Mouse (Mus musculus): ENCODE results near the gene Usp54. TPM values are rescaled to one million over a fixed set of nuclear protein-coding genes. Genes with fewer than 3 reads are reported as not detected.

Gene Usp54
- polyA plus RNA-seq, 1 experiment, result 14.4 TPM

DNA sequence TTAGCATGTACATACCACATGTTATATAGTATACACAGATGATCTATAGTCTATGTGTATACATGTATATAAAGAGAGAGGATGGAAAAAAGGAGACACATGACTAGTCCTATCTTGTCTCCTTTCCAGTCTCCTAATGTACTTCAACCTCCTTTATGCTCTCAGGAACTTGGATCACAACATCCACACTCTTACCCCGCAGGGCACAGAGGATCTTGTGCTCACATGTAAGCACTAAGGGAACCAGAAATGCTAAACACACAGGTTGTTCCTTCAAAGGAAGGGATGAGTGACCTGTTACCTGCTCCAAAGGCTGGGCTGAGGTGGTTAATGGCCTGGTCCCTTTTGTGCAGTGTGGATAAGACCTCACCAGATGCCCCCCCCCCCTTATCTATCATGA lies 28.0 kb downstream of the Usp54 start:
- Histone ChIP-seq H3K27me3 (ENCODE audit: control insufficient read depth, insufficient read depth, low read length) (no peaks in the 10 kb centered on the region), H3K27ac (ENCODE audit: control insufficient read depth, insufficient read depth, low read depth, low read length) (no peak overlapping the region), H3K4me1 (ENCODE audit: control insufficient read depth, insufficient read depth, low read length) (peaks cover 3% of the 10 kb centered on the region; the same call in 1 of the 2 replicates), H3K36me3 (ENCODE audit: control insufficient read depth, insufficient read depth, low read length) (no peaks in the 10 kb centered on the region), H3K4me3 (ENCODE audit: control insufficient read depth, low read depth, low read length) (no peak overlapping the region)
- no peak for TF ChIP-seq CTCF (IDR thresholded peaks at IDR 0.05; ENCODE audit: control insufficient read depth, insufficient read depth, insufficient replicate concordance, low read depth, low read length)
- no peak for TF ChIP-seq POLR2A (IDR thresholded peaks at IDR 0.05; ENCODE audit: control insufficient read depth, low read depth, low read length)

- H3K27me3 ChIP-seq (ENCODE audit: control insufficient read depth, insufficient read depth, low read length), result no peaks in the 10 kb centered on the region
- H3K4me1 ChIP-seq (ENCODE audit: control insufficient read depth, insufficient read depth, low read length), result peaks cover 3% of the 10 kb centered on the region; the same call in 1 of the 2 replicates
- H3K4me3 ChIP-seq (ENCODE audit: control insufficient read depth, low read depth, low read length), result no peak overlapping the region
- TF ChIP-seq CTCF (IDR thresholded peaks at IDR 0.05; ENCODE audit: control insufficient read depth, insufficient read depth, insufficient replicate concordance, low read depth, low read length) (no peak), POLR2A (IDR thresholded peaks at IDR 0.05; ENCODE audit: control insufficient read depth, low read depth, low read length) (no peak)
- peaks cover 1% of the 10 kb centered on the region; the same call in 1 of the 2 replicates for H3K36me3 ChIP-seq (ENCODE audit: control insufficient read depth, insufficient read depth, low read length)
- H3K27ac ChIP-seq (ENCODE audit: control insufficient read depth, insufficient read depth, low read depth, low read length), result no peak overlapping the region
Observed at GRCm38 (mm10) chr14:20610146-20610545, 30.7 kb downstream of the Usp54 start.

GRCm38 (mm10) chr14:20609519-20609918 lies 31.3 kb downstream of the Usp54 start:
- Histone ChIP-seq H3K27ac (ENCODE audit: control insufficient read depth, insufficient read depth, low read depth, low read length) (no peak overlapping the region), H3K4me1 (ENCODE audit: control insufficient read depth, insufficient read depth, low read length) (peaks cover 3% of the 10 kb centered on the region; the same call in 1 of the 2 replicates), H3K4me3 (ENCODE audit: control insufficient read depth, low read depth, low read length) (no peak overlapping the region), H3K27me3 (ENCODE audit: control insufficient read depth, insufficient read depth, low read length) (no peaks in the 10 kb centered on the region), H3K36me3 (ENCODE audit: control insufficient read depth, insufficient read depth, low read length) (peaks cover 1% of the 10 kb centered on the region; the same call in 1 of the 2 replicates)
- TF ChIP-seq CTCF (IDR thresholded peaks at IDR 0.05; ENCODE audit: control insufficient read depth, insufficient read depth, insufficient replicate concordance, low read depth, low read length) (no peak), POLR2A (IDR thresholded peaks at IDR 0.05; ENCODE audit: control insufficient read depth, low read depth, low read length) (no peak)

- Histone ChIP-seq H3K27me3 (ENCODE audit: control insufficient read depth, insufficient read depth, low read length) (no peaks in the 10 kb centered on the region), H3K4me3 (ENCODE audit: control insufficient read depth, low read depth, low read length) (no peak overlapping the region), H3K4me1 (ENCODE audit: control insufficient read depth, insufficient read depth, low read length) (no peaks in the 10 kb centered on the region; the same call in 1 of the 2 replicates), H3K27ac (ENCODE audit: control insufficient read depth, insufficient read depth, low read depth, low read length) (peak overlapping the region; percentile 19), H3K36me3 (ENCODE audit: control insufficient read depth, insufficient read depth, low read length) (peaks cover 1% of the 10 kb centered on the region; the same call in 1 of the 2 replicates)
- TF ChIP-seq CTCF (IDR thresholded peaks at IDR 0.05; ENCODE audit: control insufficient read depth, insufficient read depth, insufficient replicate concordance, low read depth, low read length) (no peak), POLR2A (IDR thresholded peaks at IDR 0.05; ENCODE audit: control insufficient read depth, low read depth, low read length) (no peak)
Observed at GRCm38 (mm10) chr14:20607396-20608126, 33.3 kb downstream of the Usp54 start.

DNA sequence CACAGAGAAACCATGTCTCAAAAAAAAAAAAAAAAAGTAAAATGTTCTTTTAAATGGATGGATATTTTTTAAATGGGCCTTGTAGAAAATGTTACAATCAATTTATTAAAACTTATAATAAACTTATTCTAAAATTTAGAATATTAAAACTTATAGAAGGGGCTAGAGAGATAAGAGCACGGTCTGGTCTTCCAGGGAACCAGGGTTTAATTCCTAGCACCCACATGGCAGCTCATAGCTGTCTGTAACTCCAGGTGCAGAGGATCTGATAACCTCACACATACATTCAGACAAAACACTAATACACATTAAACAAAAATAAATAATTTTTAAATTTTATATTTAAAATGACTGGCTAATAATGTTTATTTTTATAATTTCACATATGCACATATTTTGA lies 39.6 kb downstream of the Usp54 start:
- Histone ChIP-seq H3K27me3 (ENCODE audit: control insufficient read depth, insufficient read depth, low read length) (no peaks in the 10 kb centered on the region), H3K4me3 (ENCODE audit: control insufficient read depth, low read depth, low read length) (no peak overlapping the region), H3K4me1 (ENCODE audit: control insufficient read depth, insufficient read depth, low read length) (no peaks in the 10 kb centered on the region), H3K27ac (ENCODE audit: control insufficient read depth, insufficient read depth, low read depth, low read length) (no peak overlapping the region), H3K36me3 (ENCODE audit: control insufficient read depth, insufficient read depth, low read length) (no peaks in the 10 kb centered on the region)
- no peak for TF ChIP-seq CTCF (IDR thresholded peaks at IDR 0.05; ENCODE audit: control insufficient read depth, insufficient read depth, insufficient replicate concordance, low read depth, low read length)
- TF ChIP-seq POLR2A (IDR thresholded peaks at IDR 0.05; ENCODE audit: control insufficient read depth, low read depth, low read length), result no peak

- TF ChIP-seq CTCF (IDR thresholded peaks at IDR 0.05; ENCODE audit: control insufficient read depth, insufficient read depth, insufficient replicate concordance, low read depth, low read length) (no peak), POLR2A (IDR thresholded peaks at IDR 0.05; ENCODE audit: control insufficient read depth, low read depth, low read length) (no peak)
- Histone ChIP-seq H3K36me3 (ENCODE audit: control insufficient read depth, insufficient read depth, low read length) (no peaks in the 10 kb centered on the region), H3K27me3 (ENCODE audit: control insufficient read depth, insufficient read depth, low read length) (no peaks in the 10 kb centered on the region), H3K4me3 (ENCODE audit: control insufficient read depth, low read depth, low read length) (no peak overlapping the region), H3K27ac (ENCODE audit: control insufficient read depth, insufficient read depth, low read depth, low read length) (no peak overlapping the region), H3K4me1 (ENCODE audit: control insufficient read depth, insufficient read depth, low read length) (no peaks in the 10 kb centered on the region)
Observed at GRCm38 (mm10) chr14:20600203-20600602, 40.7 kb downstream of the Usp54 start.

- no peaks in the 10 kb centered on the region for H3K36me3 ChIP-seq (ENCODE audit: control insufficient read depth, insufficient read depth, low read length)
- no peak overlapping the region for H3K27ac ChIP-seq (ENCODE audit: control insufficient read depth, insufficient read depth, low read depth, low read length)
- no peaks in the 10 kb centered on the region for H3K27me3 ChIP-seq (ENCODE audit: control insufficient read depth, insufficient read depth, low read length)
- no peaks in the 10 kb centered on the region for H3K4me1 ChIP-seq (ENCODE audit: control insufficient read depth, insufficient read depth, low read length)
- no peak overlapping the region for H3K4me3 ChIP-seq (ENCODE audit: control insufficient read depth, low read depth, low read length)
- TF ChIP-seq CTCF (IDR thresholded peaks at IDR 0.05; ENCODE audit: control insufficient read depth, insufficient read depth, insufficient replicate concordance, low read depth, low read length), result no peak
- no peak for TF ChIP-seq POLR2A (IDR thresholded peaks at IDR 0.05; ENCODE audit: control insufficient read depth, low read depth, low read length)
Observed at GRCm38 (mm10) chr14:20599542-20599941, 41.3 kb downstream of the Usp54 start.

All from testis, adult 2 months (tissue).